Mouse (Mus musculus): ENCODE results near the gene Sec1. TPM values are rescaled to one million over a fixed set of nuclear protein-coding genes. Genes with fewer than 3 reads are reported as not detected.
"Not testable (repeated sequence)": the region's sequence is repeated elsewhere in the genome, so short reads cannot be mapped to it uniquely, and the experiment has no call there.

Sec1 gene
- total RNA-seq, 1 experiment from 2014 or later: not detected

- no peak for ATAC-seq (replicated peaks in 1 of 2; ENCODE audit: insufficient read depth in 1 of 2, low FRiP score in 2 of 2, low TSS enrichment in 1 of 2, low read depth in 1 of 2, poor library complexity in 2 of 2, severe bottlenecking in 2 of 2)
Observed at GRCm38 (mm10) chr7:45666161-45666560, 28.0 kb downstream of the Sec1 start, which contains the start of gene Fut2. Gene Fut2 (minus strand): TSS chr7:45666394.

GRCm38 (mm10) chr7:45665303-45666138 is 28.7 kb downstream of the Sec1 start:
- no peak for ATAC-seq (replicated peaks in 1 of 2; ENCODE audit: insufficient read depth in 1 of 2, low FRiP score in 2 of 2, low TSS enrichment in 1 of 2, low read depth in 1 of 2, poor library complexity in 2 of 2, severe bottlenecking in 2 of 2)

- ATAC-seq (replicated peaks in 1 of 2; ENCODE audit: insufficient read depth in 1 of 2, low FRiP score in 2 of 2, low TSS enrichment in 1 of 2, low read depth in 1 of 2, poor library complexity in 2 of 2, severe bottlenecking in 2 of 2): not testable (repeated sequence)
Observed at GRCm38 (mm10) chr7:45661702-45662101, 32.5 kb downstream of the Sec1 start.

- peak; percentile 56 to 74; a peak in 3 of 4 replicates for ATAC-seq (replicated peaks in 1 of 2; ENCODE audit: insufficient read depth in 1 of 2, low FRiP score in 2 of 2, low TSS enrichment in 1 of 2, low read depth in 1 of 2, poor library complexity in 2 of 2, severe bottlenecking in 2 of 2)
Observed at GRCm38 (mm10) chr7:45660746-45661478, 33.3 kb downstream of the Sec1 start.

- peak in 1 of 2 experiments; percentile 17; a peak in 1 of 4 replicates for ATAC-seq (replicated peaks in 1 of 2; ENCODE audit: insufficient read depth in 1 of 2, low FRiP score in 2 of 2, low TSS enrichment in 1 of 2, low read depth in 1 of 2, poor library complexity in 2 of 2, severe bottlenecking in 2 of 2)
Observed at GRCm38 (mm10) chr7:45654424-45655047, 39.7 kb downstream of the Sec1 start.

- not testable (repeated sequence) for ATAC-seq (replicated peaks in 1 of 2; ENCODE audit: insufficient read depth in 1 of 2, low FRiP score in 2 of 2, low TSS enrichment in 1 of 2, low read depth in 1 of 2, poor library complexity in 2 of 2, severe bottlenecking in 2 of 2)
Observed at GRCm38 (mm10) chr7:45650484-45650883, 43.7 kb downstream of the Sec1 start.

- ATAC-seq (replicated peaks in 1 of 2; ENCODE audit: insufficient read depth in 1 of 2, low FRiP score in 2 of 2, low TSS enrichment in 1 of 2, low read depth in 1 of 2, poor library complexity in 2 of 2, severe bottlenecking in 2 of 2): no peak
Observed at GRCm38 (mm10) chr7:45649351-45649750, 44.9 kb downstream of the Sec1 start.

GRCm38 (mm10) chr7:45646671-45647070 is 47.5 kb downstream of the Sec1 start:
- ATAC-seq (replicated peaks in 1 of 2; ENCODE audit: insufficient read depth in 1 of 2, low FRiP score in 2 of 2, low TSS enrichment in 1 of 2, low read depth in 1 of 2, poor library complexity in 2 of 2, severe bottlenecking in 2 of 2): no peak

- ATAC-seq (replicated peaks in 1 of 2; ENCODE audit: insufficient read depth in 1 of 2, low FRiP score in 2 of 2, low TSS enrichment in 1 of 2, low read depth in 1 of 2, poor library complexity in 2 of 2, severe bottlenecking in 2 of 2): no peak
Observed at GRCm38 (mm10) chr7:45645591-45645971, 48.6 kb downstream of the Sec1 start.

- ATAC-seq (replicated peaks in 1 of 2; ENCODE audit: insufficient read depth in 1 of 2, low FRiP score in 2 of 2, low TSS enrichment in 1 of 2, low read depth in 1 of 2, poor library complexity in 2 of 2, severe bottlenecking in 2 of 2): no peak
Observed at GRCm38 (mm10) chr7:45644872-45645590, 49.2 kb downstream of the Sec1 start.

- ATAC-seq (replicated peaks in 1 of 2; ENCODE audit: insufficient read depth in 1 of 2, low FRiP score in 2 of 2, low TSS enrichment in 1 of 2, low read depth in 1 of 2, poor library complexity in 2 of 2, severe bottlenecking in 2 of 2): no peak
Observed at GRCm38 (mm10) chr7:45644183-45644582, 50.0 kb downstream of the Sec1 start.

GRCm38 (mm10) chr7:45643441-45644178 is 50.6 kb downstream of the Sec1 start:
- ATAC-seq (replicated peaks in 1 of 2; ENCODE audit: insufficient read depth in 1 of 2, low FRiP score in 2 of 2, low TSS enrichment in 1 of 2, low read depth in 1 of 2, poor library complexity in 2 of 2, severe bottlenecking in 2 of 2): peak; percentile 82 to 91

GRCm38 (mm10) chr7:45642503-45643255 is 51.5 kb downstream of the Sec1 start:
- no peak for ATAC-seq (replicated peaks in 1 of 2; ENCODE audit: insufficient read depth in 1 of 2, low FRiP score in 2 of 2, low TSS enrichment in 1 of 2, low read depth in 1 of 2, poor library complexity in 2 of 2, severe bottlenecking in 2 of 2)

GRCm38 (mm10) chr7:45642083-45642482 is 52.1 kb downstream of the Sec1 start:
- ATAC-seq (replicated peaks in 1 of 2; ENCODE audit: insufficient read depth in 1 of 2, low FRiP score in 2 of 2, low TSS enrichment in 1 of 2, low read depth in 1 of 2, poor library complexity in 2 of 2, severe bottlenecking in 2 of 2): no peak

GRCm38 (mm10) chr7:45641391-45642040 is 52.7 kb downstream of the Sec1 start:
- ATAC-seq (replicated peaks in 1 of 2; ENCODE audit: insufficient read depth in 1 of 2, low FRiP score in 2 of 2, low TSS enrichment in 1 of 2, low read depth in 1 of 2, poor library complexity in 2 of 2, severe bottlenecking in 2 of 2): no peak
